Mouse (Mus musculus) lung, adult 2 months (tissue): ENCODE results near the gene Hoxc12. TPM values are rescaled to one million over a fixed set of nuclear protein-coding genes. Genes with fewer than 3 reads are reported as not detected.

Source experiments
- DNase-seq: peaks from one replicate; pipeline ENCODE4 v3.0.0; 2022
- H3K4me1 ChIP-seq: fragments of 200-500 bp; 2 replicates; pipeline ENCODE4 v1.6.1; 2011; ENCODE audit warnings: low read length; ENCODE audit not compliant: control insufficient read depth, insufficient read depth
- H3K4me3 ChIP-seq: fragments of 200-500 bp; replicated peaks from 2 replicates; pipeline ENCODE3; 2011; ENCODE audit warnings: low read depth, mild to moderate bottlenecking, control low read depth, low read length; ENCODE audit errors: extremely low read depth
- CTCF ChIP-seq: fragments of 200-500 bp; IDR thresholded peaks from 2 replicates; pipeline ENCODE4 v1.5.1; 2011; ENCODE audit warnings: mild to moderate bottlenecking, low read length, control low read depth; ENCODE audit not compliant: insufficient read depth
- POLR2A ChIP-seq: fragments of 200-500 bp; IDR thresholded peaks from 2 replicates; pipeline ENCODE4 v1.6.1; 2011; ENCODE audit warnings: low read depth, mild to moderate bottlenecking, control low read depth, low read length, borderline replicate concordance; ENCODE audit errors: extremely low read depth
- WGBS: fragments of 180-500 bp; shearing (Covaris S2); methylation state at CpG from one replicate; pipeline ENCODE4 v1.1.7; 2018; 5-methylcytosine and 5-hydroxymethylcytosine counted together
- polyA plus RNA-seq: library from polyadenylated mRNA; depleted of rRNA; stranded (reverse); fragments of >200 nt; gene quantifications from 2 replicates; pipeline ENCODE4 v1.2.3, GENCODE M21; 2012

Hoxc12 gene
- polyA plus RNA-seq, 1 experiment, result not detected

DNA sequence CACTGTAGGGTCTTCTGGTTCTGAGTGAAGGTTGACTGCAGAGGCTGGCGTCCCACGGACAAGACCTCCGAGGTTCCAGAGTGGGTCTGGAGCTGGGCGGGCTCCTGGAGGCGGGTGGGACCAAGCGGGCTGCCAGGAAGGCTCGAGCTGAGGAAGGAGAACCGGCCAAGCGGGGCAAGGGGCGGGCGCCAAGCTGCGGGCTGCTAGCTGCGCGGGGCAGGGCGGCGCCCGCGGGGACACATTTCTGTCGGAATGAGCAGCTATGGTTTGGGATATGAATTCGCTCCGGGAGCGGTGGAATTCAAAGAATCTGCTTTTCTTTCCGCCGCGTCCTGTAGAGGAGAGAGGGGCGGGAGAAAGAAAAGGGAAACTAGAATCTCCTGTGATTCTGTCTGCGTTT, 1.7 kb upstream of the Hoxc12 start:
- H3K4me3 ChIP-seq, result no peak overlapping the region
- 2% methylated on average over 27 of the region's 27 CpGs for WGBS
- no peak for DNase-seq
- no peaks in the 10 kb centered on the region for H3K4me1 ChIP-seq
- TF ChIP-seq CTCF (no peak), POLR2A (no peak)

DNA sequence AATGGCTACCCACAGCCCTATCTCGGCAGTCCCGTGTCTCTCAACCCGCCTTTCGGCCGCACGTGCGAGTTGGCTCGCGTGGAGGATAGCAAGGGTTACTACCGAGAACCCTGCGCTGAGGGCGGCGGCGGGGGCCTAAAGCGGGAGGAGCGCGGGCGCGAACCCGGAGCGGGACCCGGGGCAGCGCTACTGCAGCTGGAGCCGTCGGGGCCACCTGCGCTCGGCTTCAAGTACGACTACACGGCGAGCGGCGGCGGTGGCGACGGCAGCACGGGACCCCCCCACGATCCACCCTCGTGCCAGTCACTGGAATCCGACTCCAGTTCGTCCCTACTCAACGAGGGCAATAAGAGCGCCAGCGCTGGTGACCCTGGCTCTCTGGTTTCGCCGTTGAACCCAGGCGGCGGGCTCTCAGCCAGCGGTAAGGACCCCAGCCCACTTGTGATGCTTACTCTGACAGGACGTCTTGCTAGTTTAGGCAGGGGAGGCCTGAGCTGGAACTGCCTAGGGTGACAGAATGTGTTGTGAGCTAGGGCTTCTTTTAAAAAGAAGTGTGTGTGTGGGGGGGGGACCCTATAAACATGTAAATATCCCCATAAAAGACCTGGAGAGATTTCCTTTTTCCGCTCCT, 594 bp downstream of the Hoxc12 start:
- Histone ChIP-seq H3K4me1 (no peaks in the 10 kb centered on the region), H3K4me3 (no peak overlapping the region)
- 2% methylated on average over 50 of the region's 50 CpGs for WGBS
- no peak for TF ChIP-seq POLR2A
- no peak for DNase-seq

DNA sequence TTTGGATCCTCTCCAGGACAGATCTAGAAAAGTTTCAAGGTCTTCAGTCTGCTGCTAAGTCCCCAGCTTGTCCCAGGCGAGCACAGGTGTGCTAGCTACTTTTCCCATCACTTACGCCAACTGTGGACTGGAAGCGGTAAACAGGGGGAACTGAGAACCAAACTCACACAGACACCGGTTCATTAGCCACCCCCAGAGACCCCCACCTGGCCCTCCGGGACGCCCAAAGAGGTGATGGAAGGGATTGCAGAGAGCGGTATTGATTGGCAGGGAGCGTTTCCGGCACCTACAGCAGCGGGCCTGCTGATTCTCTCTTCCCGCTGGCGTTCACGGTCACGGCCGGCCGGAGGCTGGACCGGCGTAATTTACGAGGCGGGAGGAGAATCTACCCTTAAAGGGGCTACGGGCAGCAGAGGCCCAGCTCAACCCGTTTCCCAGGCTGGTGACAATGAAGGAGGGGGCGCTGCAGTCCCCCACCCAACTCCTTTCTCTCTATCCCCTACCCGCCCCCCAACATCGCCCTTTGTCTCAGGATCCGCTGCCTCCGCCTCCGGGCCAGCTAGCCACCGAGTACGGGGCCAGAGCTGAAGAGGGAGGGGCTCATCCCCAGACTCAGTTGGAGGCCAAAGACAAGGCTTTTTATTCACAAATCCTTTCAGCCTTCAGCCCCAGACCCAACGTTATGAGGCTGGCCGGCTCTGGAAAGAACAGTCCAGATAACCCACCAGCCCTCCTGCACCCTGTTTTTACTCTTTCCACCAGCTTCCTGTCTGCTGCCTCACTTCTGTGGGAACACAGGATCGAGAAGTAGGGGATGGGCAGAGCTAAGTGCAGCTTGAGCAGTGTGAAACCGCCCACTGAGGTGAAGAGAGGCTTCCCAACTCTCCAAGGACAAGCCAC, 2.9 kb downstream of the Hoxc12 start:
- Histone ChIP-seq H3K4me1 (no peaks in the 10 kb centered on the region), H3K4me3 (no peak overlapping the region)
- WGBS, result 5% methylated on average over 34 of the region's 34 CpGs
- DNase-seq, result no peak
- TF ChIP-seq POLR2A, result no peak
- TF ChIP-seq CTCF, result no peak

GRCm38 (mm10) chr15:102942739-102943467, 6.3 kb downstream of the Hoxc12 start:
- no peak for TF ChIP-seq POLR2A
- TF ChIP-seq CTCF, result no peak
- H3K4me3 ChIP-seq, result no peak overlapping the region

GRCm38 (mm10) chr15:102943468-102943813, 6.9 kb downstream of the Hoxc12 start:
- WGBS, result 7% methylated on average over 5 of the region's 5 CpGs
- no peak for DNase-seq
- TF ChIP-seq POLR2A (no peak), CTCF (no peak)

More at GRCm38 (mm10) chr15:102942739-102943467, 6.3 kb downstream of the Hoxc12 start:
- DNase-seq, result no peak
- WGBS, result 1% methylated on average over 53 of the region's 53 CpGs
- H3K4me1 ChIP-seq, result no peaks in the 10 kb centered on the region

DNA sequence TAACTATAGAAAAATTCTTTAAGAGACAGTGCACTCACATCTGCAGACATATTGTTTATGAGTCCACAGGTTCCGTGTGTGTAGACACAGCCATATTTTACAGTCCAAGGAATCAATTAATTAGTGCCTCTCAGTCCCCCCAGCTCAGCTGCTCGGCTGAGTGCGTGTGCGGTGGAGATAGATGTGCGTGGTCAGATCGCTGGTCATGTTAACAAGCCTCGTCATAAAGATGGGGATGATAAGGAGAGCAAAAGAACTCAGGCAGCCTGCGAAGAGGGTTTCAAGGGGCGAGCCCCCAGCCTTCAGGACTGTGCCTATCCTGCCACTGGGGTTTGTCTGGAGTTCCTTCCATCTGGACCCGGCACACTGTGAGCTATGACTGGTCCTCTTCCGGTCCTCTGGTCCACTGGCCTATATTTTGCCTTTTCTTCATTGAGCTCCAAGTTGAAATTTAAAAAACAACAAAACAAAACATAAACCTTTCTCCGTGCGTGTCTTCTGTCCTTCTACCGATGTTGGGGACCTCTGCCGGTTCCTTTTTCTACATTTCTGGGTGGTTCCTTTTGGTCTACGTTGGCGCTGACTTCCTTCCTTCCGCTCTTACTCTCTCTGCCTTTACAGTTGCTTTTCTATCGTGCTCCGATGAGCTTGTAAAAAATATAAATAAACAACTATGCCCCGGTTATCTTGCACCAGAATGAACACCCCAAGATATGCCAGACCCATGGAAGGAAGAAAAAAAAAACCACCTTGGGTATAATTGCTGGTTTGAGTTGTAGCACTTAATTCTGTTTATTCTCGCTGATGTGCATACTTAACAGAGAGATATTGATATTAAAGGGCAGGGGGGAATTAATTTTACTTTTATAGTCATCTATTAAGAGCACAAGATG, 8.9 kb downstream of the Hoxc12 start:
- no peaks in the 10 kb centered on the region for H3K4me1 ChIP-seq
- no peak for TF ChIP-seq POLR2A
- TF ChIP-seq CTCF, result no peak
- no peak overlapping the region for H3K4me3 ChIP-seq
- WGBS, result 15% methylated on average over 22 of the region's 22 CpGs
- no peak for DNase-seq

More at GRCm38 (mm10) chr15:102943468-102943813, 6.9 kb downstream of the Hoxc12 start:
- no peaks in the 10 kb centered on the region for H3K4me1 ChIP-seq
- H3K4me3 ChIP-seq, result no peak overlapping the region

DNA sequence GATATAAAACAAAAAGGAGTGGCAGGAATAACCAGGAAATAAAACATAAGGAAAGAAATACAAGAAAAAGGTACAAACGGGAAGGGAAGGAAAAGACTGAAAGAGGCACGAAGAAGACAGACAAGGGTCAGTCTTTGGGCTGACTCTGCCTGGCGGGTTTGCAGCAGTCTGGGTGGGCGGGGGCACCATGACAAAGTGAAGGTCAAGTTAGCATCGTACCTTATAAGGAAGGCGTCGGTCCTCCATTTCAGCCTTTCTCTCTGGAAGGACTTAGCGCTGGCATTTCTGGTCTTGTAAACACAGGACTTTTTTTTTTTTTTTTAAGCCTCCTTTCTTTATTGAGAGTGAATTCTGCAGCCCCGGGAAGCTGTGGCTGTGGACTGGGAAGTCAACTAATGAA, 10.7 kb downstream of the Hoxc12 start:
- no peaks in the 10 kb centered on the region for H3K4me1 ChIP-seq
- H3K4me3 ChIP-seq, result no peak overlapping the region
- WGBS, result 9% methylated on average over 9 of the region's 9 CpGs
- no peak for DNase-seq
- TF ChIP-seq CTCF (no peak), POLR2A (no peak)

GRCm38 (mm10) chr15:102948842-102949241, 12.3 kb downstream of the Hoxc12 start:
- Histone ChIP-seq H3K4me1 (no peaks in the 10 kb centered on the region), H3K4me3 (no peak overlapping the region)
- no peak for DNase-seq
- 17% methylated on average over 2 of the region's 2 CpGs for WGBS
- TF ChIP-seq CTCF (no peak), POLR2A (no peak)

- TF ChIP-seq POLR2A, result no peak
- no peak for TF ChIP-seq CTCF
These were observed 13.1 kb downstream of the Hoxc12 start for GRCm38 (mm10) chr15:102949696-102950095.

More at GRCm38 (mm10) chr15:102949696-102950095, 13.1 kb downstream of the Hoxc12 start:
- no peak for DNase-seq
- Histone ChIP-seq H3K4me1 (no peaks in the 10 kb centered on the region), H3K4me3 (no peak overlapping the region)
- WGBS, result 3% methylated on average over 20 of the region's 20 CpGs
